20 mouse cellular contexts compared by ENCODE assay signal in genomic region chr10:110650851-110651250, GRCm38 (mm10).
DNase-seq lines count a peak whose midpoint lies in the region; ATAC-seq and TF ChIP-seq lines count a peak whose summit lies in the region.
"Had no signal": no experiment of that assay in that cellular context is flagged by ENCODE, and none has a peak within 500 bp of the region (broad histone marks: within the 10 kb centered on the region; RNA-seq: fewer than 3 reads in every experiment).

No protein-coding gene starts in this region.

- H3K4me2 ChIP-seq in forebrain, postnatal 0 days (ENCODE audit: low read depth): no peak overlapping the region
- no peak overlapping the region for H3K4me2 ChIP-seq in forebrain, embryonic 12.5 days
- H3K4me2 ChIP-seq in kidney, postnatal 0 days (ENCODE audit: low read length): no peak overlapping the region
- H3K4me2 ChIP-seq in kidney, embryonic 16.5 days (replicated peaks; ENCODE audit: low read depth, low read length): no peak overlapping the region
- H3K4me2 ChIP-seq in midbrain, postnatal 0 days (ENCODE audit: low read depth, low read length, poor library complexity, severe bottlenecking): no peak overlapping the region
- H3K4me2 ChIP-seq: neural tube, embryonic 13.5 days had no signal

- DNase-seq in forebrain, postnatal 0 days: no peak
- DNase-seq in kidney, postnatal 0 days (ENCODE audit: low spot score): peak; percentile 29
- peak; percentile 52 for DNase-seq in midbrain, postnatal 0 days (ENCODE audit: low spot score)
- no peak for DNase-seq in midbrain, embryonic 10.5 days (ENCODE audit: low spot score)
- DNase-seq in adrenal gland, postnatal 25 days: no peak
- DNase-seq in urinary bladder, postnatal 10 days (ENCODE audit: low spot score): no peak
- DNase-seq: B cell, adult 2 months; cerebellum, postnatal 14 days; embryo, embryonic 11 days; gastrocnemius, postnatal 10 days; heart, postnatal 10 days; kidney, adult 2 months; kidney, postnatal 4 days; lung, postnatal 10 days had no signal

- no peak overlapping the region for H3K4me3 ChIP-seq in forebrain, postnatal 0 days (ENCODE audit: low read depth, low read length)
- no peak overlapping the region for H3K4me3 ChIP-seq in forebrain, embryonic 12.5 days (replicated peaks)
- H3K4me3 ChIP-seq in kidney, postnatal 0 days (replicated peaks; ENCODE audit: low read depth, low read length): no peak overlapping the region
- no peak overlapping the region for H3K4me3 ChIP-seq in kidney, embryonic 16.5 days (ENCODE audit: low read length)
- H3K4me3 ChIP-seq in midbrain, postnatal 0 days (ENCODE audit: low read depth, low read length): no peak overlapping the region
- no peak overlapping the region for H3K4me3 ChIP-seq in midbrain, embryonic 10.5 days
- H3K4me3 ChIP-seq: neural tube, embryonic 13.5 days had no signal

- no peaks in the 10 kb centered on the region for H3K27me3 ChIP-seq in forebrain, postnatal 0 days (ENCODE audit: insufficient read depth, low read length)
- H3K27me3 ChIP-seq in forebrain, embryonic 12.5 days: no peaks in the 10 kb centered on the region
- H3K27me3 ChIP-seq in kidney, postnatal 0 days (ENCODE audit: insufficient read depth, low read length): no peaks in the 10 kb centered on the region
- no peaks in the 10 kb centered on the region for H3K27me3 ChIP-seq in kidney, embryonic 16.5 days (ENCODE audit: insufficient read depth, low read length)
- H3K27me3 ChIP-seq in midbrain, postnatal 0 days (ENCODE audit: insufficient read depth, low read length): no peaks in the 10 kb centered on the region
- H3K27me3 ChIP-seq in midbrain, embryonic 10.5 days (ENCODE audit: low read depth, poor library complexity, severe bottlenecking): no peaks in the 10 kb centered on the region
- H3K27me3 ChIP-seq: neural tube, embryonic 13.5 days had no signal

- no peaks in the 10 kb centered on the region for H3K4me1 ChIP-seq in forebrain, postnatal 0 days (ENCODE audit: insufficient read depth)
- H3K4me1 ChIP-seq in forebrain, embryonic 12.5 days: peaks cover 7% of the 10 kb centered on the region
- no peaks in the 10 kb centered on the region for H3K4me1 ChIP-seq in kidney, postnatal 0 days (replicated peaks; ENCODE audit: insufficient read depth, low read length)
- no peaks in the 10 kb centered on the region for H3K4me1 ChIP-seq in kidney, embryonic 16.5 days (ENCODE audit: insufficient read depth, low read length)
- no peaks in the 10 kb centered on the region for H3K4me1 ChIP-seq in midbrain, postnatal 0 days (ENCODE audit: insufficient read depth, low read length)
- H3K4me1 ChIP-seq in midbrain, embryonic 10.5 days: no peaks in the 10 kb centered on the region

- no peaks in the 10 kb centered on the region for H3K9me3 ChIP-seq in forebrain, postnatal 0 days (ENCODE audit: low read length)
- H3K9me3 ChIP-seq in forebrain, embryonic 12.5 days: no peaks in the 10 kb centered on the region
- H3K9me3 ChIP-seq in kidney, postnatal 0 days (replicated peaks; ENCODE audit: low read length): no peaks in the 10 kb centered on the region
- H3K9me3 ChIP-seq in kidney, embryonic 16.5 days (ENCODE audit: low read length): no peaks in the 10 kb centered on the region
- no peaks in the 10 kb centered on the region for H3K9me3 ChIP-seq in midbrain, postnatal 0 days (ENCODE audit: low read length)
- H3K9me3 ChIP-seq in midbrain, embryonic 10.5 days (replicated peaks): no peaks in the 10 kb centered on the region
- H3K9me3 ChIP-seq: neural tube, embryonic 13.5 days had no signal

- no peaks in the 10 kb centered on the region for H3K36me3 ChIP-seq in forebrain, postnatal 0 days (ENCODE audit: insufficient read depth)
- H3K36me3 ChIP-seq in forebrain, embryonic 12.5 days (replicated peaks): no peaks in the 10 kb centered on the region
- no peaks in the 10 kb centered on the region for H3K36me3 ChIP-seq in kidney, postnatal 0 days (ENCODE audit: insufficient read depth, low read length)
- H3K36me3 ChIP-seq in kidney, embryonic 16.5 days (ENCODE audit: insufficient read depth, low read length): no peaks in the 10 kb centered on the region
- no peaks in the 10 kb centered on the region for H3K36me3 ChIP-seq in midbrain, postnatal 0 days (ENCODE audit: insufficient read depth, low read length)
- H3K36me3 ChIP-seq in midbrain, embryonic 10.5 days: no peaks in the 10 kb centered on the region
- H3K36me3 ChIP-seq: neural tube, embryonic 13.5 days had no signal

- no peak for ATAC-seq in forebrain, postnatal 0 days
- ATAC-seq in forebrain, embryonic 12.5 days (ENCODE audit: low FRiP score): no peak
- ATAC-seq in kidney, postnatal 0 days (replicated peaks; ENCODE audit: low FRiP score, low read depth): no peak
- no peak for ATAC-seq in kidney, embryonic 16.5 days (ENCODE audit: low FRiP score, low TSS enrichment)
- ATAC-seq in midbrain, postnatal 0 days (ENCODE audit: low FRiP score): no peak
- ATAC-seq: forebrain, embryonic 16.5 days; hindbrain, embryonic 16.5 days had no signal

- no peak overlapping the region for H3K9ac ChIP-seq in forebrain, postnatal 0 days
- H3K9ac ChIP-seq in forebrain, embryonic 12.5 days: no peak overlapping the region
- no peak overlapping the region for H3K9ac ChIP-seq in kidney, postnatal 0 days (ENCODE audit: low read depth, low read length)
- no peak overlapping the region for H3K9ac ChIP-seq in kidney, embryonic 16.5 days (replicated peaks; ENCODE audit: low read length)
- H3K9ac ChIP-seq in midbrain, postnatal 0 days (replicated peaks; ENCODE audit: low read length, poor library complexity, severe bottlenecking): no peak overlapping the region
- H3K9ac ChIP-seq: liver, embryonic 14.5 days; neural tube, embryonic 13.5 days had no signal

- TF ChIP-seq CTCF in forebrain, postnatal 0 days (IDR thresholded peaks at IDR 0.05; ENCODE audit: low read depth): peak; percentile 38
- TF ChIP-seq CTCF in kidney, postnatal 0 days (IDR thresholded peaks at IDR 0.05; ENCODE audit: low read depth): peak; percentile 51; the same call in 1 of the 2 replicates
- TF ChIP-seq CTCF in midbrain, postnatal 0 days (IDR thresholded peaks at IDR 0.05): peak; percentile 59

- no peak overlapping the region for H3K27ac ChIP-seq in forebrain, postnatal 0 days (ENCODE audit: low read depth, low read length)
- no peak overlapping the region for H3K27ac ChIP-seq in forebrain, embryonic 12.5 days
- H3K27ac ChIP-seq in kidney, postnatal 0 days: no peak overlapping the region
- H3K27ac ChIP-seq in kidney, embryonic 16.5 days (ENCODE audit: low read length): no peak overlapping the region
- H3K27ac ChIP-seq in midbrain, postnatal 0 days (ENCODE audit: low read depth, low read length): no peak overlapping the region
- H3K27ac ChIP-seq in midbrain, embryonic 10.5 days (replicated peaks): no peak overlapping the region
- H3K27ac ChIP-seq: liver, embryonic 14.5 days; neural tube, embryonic 13.5 days had no signal

Comparison
In these comparisons a context has a peak if more than half of its experiments do, and no peak if none do; other contexts are left out.
1. DNase-seq: peak in kidney, postnatal 0 days (single experiment) and midbrain, postnatal 0 days (single experiment); none in forebrain, postnatal 0 days (single experiment), midbrain, embryonic 10.5 days (single experiment), adrenal gland, postnatal 25 days (single experiment) and urinary bladder, postnatal 10 days (single experiment).
2. Peak in every context shown above with its lines, with median percentiles within 50 percentile points of each other: CTCF ChIP-seq.